Mouse (Mus musculus) ZHBTc4 (cell line): ENCODE data around the gene B3gnt5.
"Not testable (repeated sequence)": the region's sequence is repeated elsewhere in the genome, so short reads cannot be mapped to it uniquely, and the experiment has no call there.

Experiments used
- DNase-seq: peaks from one replicate; pipeline ENCODE4 v3.0.0-alpha.2; 2011; ENCODE audit warnings: low read depth, low spot score

Gene B3gnt5

GRCm38 (mm10) chr16:19760074-19760473 is at the start of gene B3gnt5:
TSS of gene B3gnt5 (plus strand) at chr16:19760208.
- peak; percentile 99 for DNase-seq

- peak; percentile 7 for DNase-seq
Observed at GRCm38 (mm10) chr16:19720959-19721358, 39.0 kb upstream of the B3gnt5 start.

GRCm38 (mm10) chr16:19724139-19724538 is 35.9 kb upstream of the B3gnt5 start:
- DNase-seq = not testable (repeated sequence)

GRCm38 (mm10) chr16:19732896-19733295 is 27.1 kb upstream of the B3gnt5 start:
- no peak for DNase-seq

- DNase-seq = peak; percentile 59
Observed at GRCm38 (mm10) chr16:19760505-19761496, 793 bp downstream of the B3gnt5 start.

GRCm38 (mm10) chr16:19761691-19762090 is 1.7 kb downstream of the B3gnt5 start:
- no peak for DNase-seq

GRCm38 (mm10) chr16:19766107-19766506 is 6.1 kb downstream of the B3gnt5 start:
- peak; percentile 63 for DNase-seq

- no peak for DNase-seq
Observed at GRCm38 (mm10) chr16:19768046-19768445, 8.0 kb downstream of the B3gnt5 start.

GRCm38 (mm10) chr16:19772013-19772412 is 12.0 kb downstream of the B3gnt5 start:
- DNase-seq = no peak

GRCm38 (mm10) chr16:19786386-19787090 is 26.5 kb downstream of the B3gnt5 start:
- no peak for DNase-seq

- DNase-seq = no peak
Observed at GRCm38 (mm10) chr16:19789914-19790313, 29.9 kb downstream of the B3gnt5 start.

- no peak for DNase-seq
Observed at GRCm38 (mm10) chr16:19818801-19819200, 58.8 kb downstream of the B3gnt5 start.
